Mouse (Mus musculus) embryonic facial prominence, embryonic 13.5 days (tissue): ENCODE results near the gene Sccpdh. TPM values are rescaled to one million over a fixed set of nuclear protein-coding genes. Genes with fewer than 3 reads are reported as not detected.
"Not testable (repeated sequence)": the region's sequence is repeated elsewhere in the genome, so short reads cannot be mapped to it uniquely, and the experiment has no call there.

ENCODE experiments used
- ATAC-seq: fragments of 200-750 bp; cut with Nextera tagmentation; 2 replicates; pipeline ENCODE4 v1.8.0; 2017; ENCODE audit warnings: low read depth; ENCODE audit not compliant: insufficient number of reproducible peaks, insufficient read depth, low FRiP score, low TSS enrichment
- H3K27ac ChIP-seq: fragments of 300-500 bp; sonication (generic); 2 replicates; pipeline ENCODE4 v1.5.1; 2015; ENCODE audit warnings: moderate library complexity, mild to moderate bottlenecking, inconsistent platforms
- H3K27me3 ChIP-seq: fragments of 300-500 bp; sonication (generic); 2 replicates; pipeline ENCODE4 v1.6.1; 2015; ENCODE audit warnings: mild to moderate bottlenecking, inconsistent platforms
- H3K36me3 ChIP-seq: fragments of 300-500 bp; sonication (generic); 2 replicates; pipeline ENCODE4 v1.6.1; 2015; ENCODE audit warnings: mild to moderate bottlenecking, inconsistent platforms
- H3K4me1 ChIP-seq: fragments of 300-500 bp; sonication (generic); 2 replicates; pipeline ENCODE4 v1.6.1; 2015; ENCODE audit warnings: inconsistent platforms
- H3K4me2 ChIP-seq: fragments of 300-500 bp; sonication (generic); 2 replicates; pipeline ENCODE4 v1.6.1; 2015; ENCODE audit warnings: moderate library complexity, mild to moderate bottlenecking, inconsistent platforms
- H3K4me3 ChIP-seq: fragments of 300-500 bp; sonication (generic); 2 replicates; pipeline ENCODE4 v1.5.1; 2015; ENCODE audit warnings: mild to moderate bottlenecking, inconsistent platforms
- H3K9ac ChIP-seq: fragments of 300-500 bp; sonication (generic); 2 replicates; pipeline ENCODE4 v1.6.1; 2015; ENCODE audit warnings: mild to moderate bottlenecking, inconsistent platforms
- H3K9me3 ChIP-seq: fragments of 300-500 bp; sonication (generic); 2 replicates; pipeline ENCODE4 v1.6.1; 2016; ENCODE audit warnings: inconsistent platforms
- WGBS: fragments of 180-500 bp; shearing (Covaris S2); methylation state at CpG from one replicate; pipeline ENCODE4 v1.1.7; 2015; ENCODE audit warnings: mixed read lengths; 5-methylcytosine and 5-hydroxymethylcytosine counted together
- polyA plus RNA-seq: library from polyadenylated mRNA; unstranded; fragments of >200 nt; fragmentation: Nextera tagmentation; extraction: Ambion mirVana; gene quantifications from 2 replicates; pipeline ENCODE4 v1.2.1, GENCODE M21; 2015

Gene Sccpdh
- polyA plus RNA-seq, 1 experiment from 2014 or later = 64.1 TPM

DNA sequence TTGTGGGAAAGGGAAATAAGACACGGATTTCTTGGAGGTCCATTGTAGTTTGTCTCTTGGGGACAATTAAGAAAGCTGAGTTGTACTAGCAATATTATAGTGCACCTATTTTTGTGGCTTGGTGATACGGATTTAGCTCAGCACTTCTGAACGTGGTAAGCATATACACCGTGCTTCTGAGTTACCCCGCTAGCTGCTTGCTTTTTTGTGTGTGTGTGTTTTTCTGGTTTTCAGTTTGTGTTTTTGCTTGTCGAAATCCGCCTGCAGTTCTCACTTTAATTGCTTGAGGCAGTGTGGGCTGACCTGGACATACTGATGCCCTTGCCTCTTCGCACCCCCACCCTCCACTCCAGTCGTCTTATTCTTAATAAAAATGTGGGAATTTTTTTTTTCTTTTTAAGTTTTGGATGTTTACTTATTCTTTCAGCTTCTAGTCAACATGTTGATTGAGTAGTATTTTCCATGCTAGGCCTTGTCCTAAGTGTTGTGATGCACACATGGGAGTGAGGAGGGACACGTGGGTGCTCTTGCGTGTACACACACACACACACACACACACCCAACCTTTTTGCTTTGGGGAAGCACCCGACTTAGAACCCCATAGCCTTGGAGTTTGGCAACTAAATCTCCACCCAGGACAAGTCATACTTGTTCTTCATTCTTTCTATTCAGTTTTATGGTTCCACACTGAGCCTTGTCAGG lies 977 bp downstream of the Sccpdh start:
- no peaks in the 10 kb centered on the region for H3K27me3 ChIP-seq
- ATAC-seq = no peak
- no peaks in the 10 kb centered on the region for H3K9me3 ChIP-seq
- H3K4me1 ChIP-seq = peaks cover 12% of the 10 kb centered on the region
- 18% methylated on average over 12 of the region's 12 CpGs for WGBS
- H3K27ac ChIP-seq = peak overlapping the region; percentile 78; the same call in 1 of the 2 replicates
- peak overlapping the region; percentile 80 for H3K4me3 ChIP-seq
- H3K4me2 ChIP-seq = peak overlapping the region; percentile 72
- H3K36me3 ChIP-seq = peaks cover 24% of the 10 kb centered on the region
- H3K9ac ChIP-seq = peak overlapping the region; percentile 90

DNA sequence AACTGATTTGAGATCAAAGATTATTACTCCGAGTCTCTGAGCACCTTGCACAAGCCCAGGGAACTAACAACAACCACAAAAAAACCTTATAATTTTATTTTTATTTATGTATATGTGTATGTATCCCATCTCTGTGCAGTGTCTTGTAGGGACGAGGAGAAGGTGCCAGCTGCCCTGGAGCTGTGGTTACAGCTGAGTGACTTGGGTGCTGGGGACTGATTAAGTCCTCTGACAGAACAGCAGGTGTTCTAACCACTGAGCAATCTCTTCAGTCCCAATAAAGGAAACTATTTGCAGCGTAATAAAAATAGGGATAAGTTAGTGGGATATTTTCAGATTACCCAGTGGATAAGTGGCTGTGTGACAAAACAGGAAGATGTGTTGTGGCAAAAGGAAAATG lies 6.3 kb downstream of the Sccpdh start:
- Histone ChIP-seq H3K4me3 (no peak overlapping the region), H3K4me1 (peaks cover 7% of the 10 kb centered on the region), H3K36me3 (peaks cover 60% of the 10 kb centered on the region), H3K9ac (no peak overlapping the region), H3K27me3 (no peaks in the 10 kb centered on the region), H3K27ac (no peak overlapping the region), H3K4me2 (no peak overlapping the region), H3K9me3 (no peaks in the 10 kb centered on the region)
- ATAC-seq = no peak
- 93% methylated on average over 3 of the region's 3 CpGs for WGBS

GRCm38 (mm10) chr1:179677031-179677430 lies 9.0 kb downstream of the Sccpdh start:
- Histone ChIP-seq H3K36me3 (peaks cover 74% of the 10 kb centered on the region), H3K4me1 (no peaks in the 10 kb centered on the region), H3K9ac (no peak overlapping the region), H3K9me3 (no peaks in the 10 kb centered on the region), H3K27ac (no peak overlapping the region), H3K4me3 (no peak overlapping the region), H3K4me2 (no peak overlapping the region), H3K27me3 (no peaks in the 10 kb centered on the region)
- ATAC-seq = no peak
- 90% methylated on average over 2 of the region's 2 CpGs for WGBS

DNA sequence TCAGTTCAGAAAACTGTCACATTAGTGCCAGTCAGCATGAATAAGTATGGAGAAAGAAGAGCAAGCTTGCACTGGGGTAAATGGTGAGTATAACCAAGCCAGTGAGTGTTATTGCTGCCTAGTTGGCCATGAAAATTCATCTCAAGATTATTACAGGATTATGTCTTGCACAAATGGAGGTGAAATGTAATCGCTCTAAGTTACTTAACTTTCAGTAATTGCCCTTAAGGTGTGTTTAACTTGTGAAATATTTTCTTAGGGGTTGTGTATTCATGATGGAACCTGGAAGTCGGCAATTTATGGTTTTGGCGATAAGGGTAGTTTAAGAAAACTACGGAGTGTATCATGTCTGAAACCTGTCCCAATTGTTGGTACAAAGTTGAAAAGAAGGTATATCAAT lies 11.3 kb downstream of the Sccpdh start:
- no peak for ATAC-seq
- WGBS = 93% methylated on average over 4 of the region's 4 CpGs
- Histone ChIP-seq H3K4me3 (no peak overlapping the region), H3K4me1 (no peaks in the 10 kb centered on the region), H3K9me3 (no peaks in the 10 kb centered on the region), H3K9ac (no peak overlapping the region), H3K27ac (no peak overlapping the region), H3K36me3 (peaks cover 75% of the 10 kb centered on the region), H3K4me2 (no peak overlapping the region), H3K27me3 (no peaks in the 10 kb centered on the region)

DNA sequence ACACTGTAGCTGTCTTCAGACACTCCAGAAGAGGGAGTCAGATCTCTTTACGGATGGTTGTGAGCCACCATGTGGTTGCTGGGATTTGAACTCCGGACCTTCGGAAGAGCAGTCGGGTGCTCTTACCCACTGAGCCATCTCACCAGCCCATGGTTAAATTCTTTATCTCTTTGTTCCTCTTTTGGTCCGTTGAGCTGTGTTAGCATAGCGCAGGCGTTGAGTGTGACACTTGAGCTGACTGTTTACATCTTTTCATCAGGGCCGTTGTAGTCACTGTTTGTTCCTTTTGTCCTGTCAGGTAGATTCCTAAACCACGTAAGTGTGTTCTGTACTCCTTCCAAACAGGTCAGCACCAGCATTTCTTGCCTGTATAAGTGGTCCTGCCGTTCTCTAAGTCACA lies 14.7 kb downstream of the Sccpdh start:
- not testable (repeated sequence) for H3K4me2 ChIP-seq, H3K27ac ChIP-seq, H3K9ac ChIP-seq, H3K27me3 ChIP-seq, H3K4me3 ChIP-seq, H3K4me1 ChIP-seq, H3K9me3 ChIP-seq, ATAC-seq
- H3K36me3 ChIP-seq = peaks cover 81% of the 10 kb centered on the region
- 91% methylated on average over 10 of the region's 10 CpGs for WGBS

GRCm38 (mm10) chr1:179686348-179686747 lies 18.3 kb downstream of the Sccpdh start:
- Histone ChIP-seq H3K4me2 (no peak overlapping the region), H3K4me3 (no peak overlapping the region), H3K27ac (no peak overlapping the region), H3K9me3 (no peaks in the 10 kb centered on the region), H3K4me1 (no peaks in the 10 kb centered on the region), H3K36me3 (peaks cover 60% of the 10 kb centered on the region), H3K9ac (no peak overlapping the region), H3K27me3 (no peaks in the 10 kb centered on the region)
- 87% methylated on average over 6 of the region's 6 CpGs for WGBS
- ATAC-seq = no peak

DNA sequence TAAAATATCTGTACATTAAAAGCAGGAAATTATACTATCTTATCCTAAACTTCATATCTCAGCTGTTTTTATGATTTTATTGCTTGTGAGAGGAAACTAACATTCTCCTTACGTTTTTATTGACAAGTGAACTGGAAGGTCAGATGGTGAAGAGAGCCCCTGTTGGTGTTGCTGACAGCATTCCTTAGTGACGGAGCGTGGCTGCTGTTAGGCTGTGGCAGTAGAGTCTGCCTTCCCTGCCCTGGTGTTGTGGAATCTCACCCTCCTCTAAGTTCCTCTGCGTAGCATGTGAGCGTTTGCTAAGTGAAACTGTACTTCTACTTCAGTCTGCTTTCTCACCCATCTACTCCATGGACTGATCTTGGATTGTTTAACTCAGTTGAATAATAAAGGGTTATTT lies 18.8 kb downstream of the Sccpdh start:
- no peak for ATAC-seq
- Histone ChIP-seq H3K36me3 (peaks cover 56% of the 10 kb centered on the region), H3K9ac (no peak overlapping the region), H3K4me2 (no peak overlapping the region), H3K4me3 (no peak overlapping the region), H3K27ac (no peak overlapping the region), H3K4me1 (no peaks in the 10 kb centered on the region), H3K27me3 (no peaks in the 10 kb centered on the region), H3K9me3 (no peaks in the 10 kb centered on the region)
- 83% methylated on average over 5 of the region's 5 CpGs for WGBS

DNA sequence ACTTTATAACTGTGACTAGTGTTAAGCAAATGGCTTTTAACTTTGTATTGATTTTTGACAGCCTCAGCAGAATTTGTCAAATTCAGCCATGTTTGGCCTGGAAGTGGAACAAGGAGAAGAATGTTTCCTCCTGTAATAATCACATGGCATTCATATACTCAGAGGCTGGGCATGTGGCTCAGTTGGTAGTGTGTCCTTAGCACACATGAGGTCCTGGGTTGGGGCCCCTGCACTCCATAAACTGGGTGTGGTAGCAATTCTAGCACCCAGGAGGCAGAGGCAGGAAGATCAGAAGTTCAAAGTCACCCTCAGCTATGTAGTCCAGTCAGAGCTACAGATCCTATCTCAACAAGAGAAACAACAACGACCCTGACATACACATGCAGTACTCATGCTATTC lies 19.3 kb downstream of the Sccpdh start:
- H3K9me3 ChIP-seq = no peaks in the 10 kb centered on the region
- H3K36me3 ChIP-seq = peaks cover 51% of the 10 kb centered on the region
- WGBS = 94% methylated on average over 1 of the region's 1 CpGs
- no peaks in the 10 kb centered on the region for H3K27me3 ChIP-seq
- no peak overlapping the region for H3K9ac ChIP-seq
- no peaks in the 10 kb centered on the region for H3K4me1 ChIP-seq
- no peak overlapping the region for H3K4me2 ChIP-seq
- no peak overlapping the region for H3K27ac ChIP-seq
- no peak overlapping the region for H3K4me3 ChIP-seq
- no peak for ATAC-seq

DNA sequence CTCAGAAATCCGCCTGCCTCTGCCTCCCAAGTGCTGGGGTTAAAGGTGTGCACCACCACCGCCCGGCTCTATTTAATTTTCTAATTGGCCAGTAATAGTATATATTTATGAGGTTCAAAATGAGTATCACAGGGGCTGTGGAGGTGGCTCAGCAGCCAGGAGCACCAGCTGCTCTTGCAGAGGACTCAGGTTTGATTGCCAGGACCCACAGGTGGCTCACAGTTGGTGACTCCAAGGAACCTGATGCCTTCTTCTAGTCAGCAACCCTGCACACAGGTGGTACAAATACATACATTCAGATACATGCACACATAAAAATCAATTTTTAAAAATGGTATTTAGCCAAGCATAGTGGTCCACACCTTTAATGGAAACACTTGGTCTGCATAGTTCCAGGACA lies 20.0 kb downstream of the Sccpdh start:
- H3K4me2 ChIP-seq = no peak overlapping the region
- H3K36me3 ChIP-seq = peaks cover 47% of the 10 kb centered on the region
- H3K9me3 ChIP-seq = no peaks in the 10 kb centered on the region
- H3K4me3 ChIP-seq = no peak overlapping the region
- H3K9ac ChIP-seq = no peak overlapping the region
- no peak overlapping the region for H3K27ac ChIP-seq
- ATAC-seq = no peak
- no peaks in the 10 kb centered on the region for H3K4me1 ChIP-seq
- H3K27me3 ChIP-seq = no peaks in the 10 kb centered on the region
- 91% methylated on average over 3 of the region's 3 CpGs for WGBS

DNA sequence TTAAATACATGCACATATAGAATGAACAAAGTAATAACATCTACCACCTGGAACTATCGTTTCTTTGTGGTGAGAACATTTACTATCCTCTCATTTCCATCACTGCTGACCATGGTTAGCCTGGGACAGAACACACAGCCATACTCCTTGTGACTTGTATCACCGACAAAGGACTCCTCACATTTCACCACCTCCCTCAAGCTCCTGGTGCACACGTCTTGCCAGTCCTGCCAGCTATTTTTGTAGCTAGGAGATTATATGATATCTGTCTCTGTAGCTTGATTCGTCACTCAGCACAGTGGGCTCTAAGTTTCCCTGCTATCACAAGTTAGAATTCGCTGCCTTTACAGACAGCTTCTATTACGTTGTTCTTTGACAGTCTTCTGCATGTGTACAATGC lies 20.4 kb downstream of the Sccpdh start:
- H3K36me3 ChIP-seq = peaks cover 43% of the 10 kb centered on the region
- 80% methylated on average over 6 of the region's 6 CpGs for WGBS
- ATAC-seq = no peak
- no peak overlapping the region for H3K4me2 ChIP-seq
- no peaks in the 10 kb centered on the region for H3K4me1 ChIP-seq
- no peaks in the 10 kb centered on the region for H3K9me3 ChIP-seq
- no peaks in the 10 kb centered on the region for H3K27me3 ChIP-seq
- H3K27ac ChIP-seq = no peak overlapping the region
- H3K9ac ChIP-seq = no peak overlapping the region
- H3K4me3 ChIP-seq = no peak overlapping the region

- H3K9me3 ChIP-seq = no peaks in the 10 kb centered on the region
- H3K36me3 ChIP-seq = peaks cover 38% of the 10 kb centered on the region
- no peak overlapping the region for H3K27ac ChIP-seq
- H3K9ac ChIP-seq = no peak overlapping the region
- H3K27me3 ChIP-seq = no peaks in the 10 kb centered on the region
- no peaks in the 10 kb centered on the region for H3K4me1 ChIP-seq
- 79% methylated on average over 5 of the region's 5 CpGs for WGBS
- no peak overlapping the region for H3K4me2 ChIP-seq
- ATAC-seq = no peak
- no peak overlapping the region for H3K4me3 ChIP-seq
Observed at GRCm38 (mm10) chr1:179688914-179689313, 20.9 kb downstream of the Sccpdh start.

DNA sequence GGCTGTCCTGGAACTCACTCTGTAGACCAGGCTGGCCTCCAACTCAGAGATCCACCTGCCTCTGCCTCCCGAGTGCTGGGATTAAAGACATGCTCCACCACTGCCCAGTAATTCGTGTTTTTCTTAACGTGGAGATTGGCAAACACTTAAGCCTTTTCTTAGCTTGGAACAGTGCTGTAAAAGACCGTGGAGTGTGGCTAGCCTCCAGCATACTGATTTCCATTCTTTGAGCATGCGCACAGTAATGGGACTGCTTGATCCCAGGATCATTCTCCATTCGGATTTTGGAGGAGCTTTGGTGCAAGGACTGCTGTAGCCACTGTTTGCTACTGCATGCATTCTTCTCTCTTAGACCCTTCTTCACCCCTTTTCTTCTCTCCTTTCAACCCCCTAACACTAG lies 21.5 kb downstream of the Sccpdh start:
- 80% methylated on average over 6 of the region's 6 CpGs for WGBS
- Histone ChIP-seq H3K4me1 (no peaks in the 10 kb centered on the region), H3K4me2 (no peak overlapping the region), H3K4me3 (no peak overlapping the region), H3K9me3 (no peaks in the 10 kb centered on the region), H3K27ac (no peak overlapping the region), H3K27me3 (no peaks in the 10 kb centered on the region), H3K9ac (no peak overlapping the region), H3K36me3 (peaks cover 35% of the 10 kb centered on the region)
- ATAC-seq = no peak
